Mouse (Mus musculus) lung, postnatal 4 days (tissue): Measurements from ENCODE around the gene Lpar4.
A peak's percentile ranks its signal among the peaks of the same experiment; 100 is the strongest.

Experiments
- DNase-seq, 2 experiments: peaks; one replicate each; pipeline ENCODE4 v3.0.0; 2021

The Lpar4 gene

DNA sequence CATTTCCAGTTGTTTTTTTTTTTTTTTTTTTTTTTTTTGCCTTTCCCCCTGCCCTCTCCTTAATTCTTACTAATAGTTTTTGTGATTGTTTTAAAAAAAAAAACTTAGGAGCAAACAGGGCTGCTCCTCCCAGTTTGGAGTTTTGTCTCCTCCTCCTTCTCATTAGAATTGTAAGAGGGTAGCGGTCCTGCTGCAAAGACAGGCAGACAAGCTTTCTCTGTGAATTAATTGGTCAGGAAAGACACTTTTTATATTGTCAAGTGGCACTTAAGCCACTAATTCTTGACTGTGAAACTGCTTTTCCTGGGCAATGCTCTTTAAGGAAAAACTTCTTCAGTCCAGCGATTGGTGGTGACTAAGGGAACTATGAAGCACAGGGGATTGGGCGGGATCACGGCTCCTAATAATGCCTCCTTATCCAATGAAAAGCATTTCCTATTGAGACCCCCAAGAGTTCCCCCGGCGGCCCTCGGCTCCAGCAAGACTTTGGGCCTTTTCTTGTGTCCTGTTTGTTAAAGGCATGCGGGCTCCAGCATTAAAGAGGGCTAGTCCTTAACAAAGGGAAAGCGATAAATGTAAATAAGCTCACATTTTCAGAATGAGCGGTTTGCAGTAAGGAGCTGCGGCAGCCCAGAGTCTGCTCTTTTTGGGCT, at the start of gene Lpar4:
TSS of gene Lpar4 (plus strand) at position 451 of the 653 bp plus-strand sequence.
- DNase-seq = peak; percentile 37 to 53

DNA sequence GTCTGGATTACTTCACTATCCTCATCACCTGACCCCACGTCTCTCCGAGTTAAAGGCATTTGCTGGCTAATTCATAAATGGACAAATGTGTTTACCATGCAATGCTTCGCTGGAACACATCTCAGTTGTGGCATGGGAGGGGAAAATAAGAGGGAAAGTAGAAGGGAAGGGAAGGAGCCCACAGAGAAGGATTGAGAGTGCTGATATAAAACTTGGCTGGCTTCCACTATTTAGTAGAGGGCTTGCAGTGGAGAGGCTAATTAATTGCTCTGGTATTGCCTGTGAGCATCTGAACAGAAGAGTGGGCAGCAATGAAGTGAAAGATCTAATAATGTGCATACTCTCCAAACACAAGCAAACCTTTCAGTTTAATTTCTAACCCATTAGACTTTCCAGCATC, 49.0 kb upstream of the Lpar4 start:
- DNase-seq = no peak

DNA sequence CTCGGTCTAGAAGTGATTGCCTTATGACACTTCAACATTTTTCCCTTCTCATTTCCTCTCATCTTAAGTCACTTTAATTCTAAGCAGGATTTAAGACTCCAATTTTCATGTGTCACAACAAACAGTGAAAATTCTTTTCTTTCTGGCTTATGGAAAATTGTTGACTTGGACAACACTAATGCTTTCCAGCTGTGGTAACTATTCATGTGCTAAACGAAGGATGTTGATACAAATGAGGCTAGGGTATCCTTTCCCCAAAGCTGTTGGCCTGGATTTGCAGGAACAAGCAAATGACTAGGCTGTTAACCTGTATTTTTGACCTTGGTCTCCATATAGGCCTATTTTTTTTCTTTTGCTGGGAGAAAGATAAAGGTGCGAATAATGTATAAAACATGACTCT, 48.5 kb upstream of the Lpar4 start:
- DNase-seq = no peak

DNA sequence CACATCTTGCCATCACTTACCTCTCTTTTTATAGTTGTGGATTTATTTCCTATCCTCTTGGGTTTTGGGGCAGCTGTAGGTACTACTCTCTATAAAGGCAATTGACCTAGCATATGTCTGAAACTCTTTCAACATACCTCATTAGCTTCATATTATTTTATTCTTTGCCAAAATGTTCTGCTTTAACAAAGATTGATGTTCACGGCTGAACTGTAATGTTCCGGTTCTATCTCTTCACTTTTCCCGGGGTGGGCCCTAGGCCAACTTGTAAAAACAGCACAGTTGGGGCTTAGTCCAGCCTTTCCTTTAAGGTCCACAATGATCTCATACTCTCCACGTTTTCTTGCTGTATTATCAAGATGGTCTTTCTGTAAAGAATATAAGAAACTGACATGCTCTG, 48.1 kb upstream of the Lpar4 start:
- no peak for DNase-seq

DNA sequence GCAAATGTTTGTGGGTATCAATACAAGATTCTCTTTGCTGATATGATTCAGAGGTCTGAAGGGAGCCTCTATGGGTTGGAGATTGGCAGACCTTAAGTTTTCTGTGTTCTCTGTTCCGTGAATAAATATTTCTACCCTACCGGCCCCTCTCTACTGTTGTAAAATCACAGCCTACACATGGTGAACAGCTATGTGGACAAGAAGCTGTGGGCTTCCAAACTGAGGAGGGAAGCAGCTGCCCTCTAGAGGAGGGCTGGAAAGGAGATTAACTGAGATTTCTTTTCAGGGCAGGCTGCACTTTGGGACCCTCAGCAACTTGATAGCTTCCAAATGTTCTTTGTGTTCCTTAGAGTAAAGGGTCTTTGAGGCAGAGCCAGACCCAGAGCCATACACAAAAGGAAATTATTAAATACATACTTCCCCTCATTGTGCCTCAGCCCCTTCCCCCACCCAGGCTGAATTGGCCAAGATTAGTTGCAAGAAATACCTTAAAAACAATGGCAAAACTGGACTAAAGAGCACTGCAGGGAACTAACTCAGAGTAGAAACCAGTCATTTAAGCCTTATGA, 22.6 kb upstream of the Lpar4 start:
- no peak for DNase-seq

DNA sequence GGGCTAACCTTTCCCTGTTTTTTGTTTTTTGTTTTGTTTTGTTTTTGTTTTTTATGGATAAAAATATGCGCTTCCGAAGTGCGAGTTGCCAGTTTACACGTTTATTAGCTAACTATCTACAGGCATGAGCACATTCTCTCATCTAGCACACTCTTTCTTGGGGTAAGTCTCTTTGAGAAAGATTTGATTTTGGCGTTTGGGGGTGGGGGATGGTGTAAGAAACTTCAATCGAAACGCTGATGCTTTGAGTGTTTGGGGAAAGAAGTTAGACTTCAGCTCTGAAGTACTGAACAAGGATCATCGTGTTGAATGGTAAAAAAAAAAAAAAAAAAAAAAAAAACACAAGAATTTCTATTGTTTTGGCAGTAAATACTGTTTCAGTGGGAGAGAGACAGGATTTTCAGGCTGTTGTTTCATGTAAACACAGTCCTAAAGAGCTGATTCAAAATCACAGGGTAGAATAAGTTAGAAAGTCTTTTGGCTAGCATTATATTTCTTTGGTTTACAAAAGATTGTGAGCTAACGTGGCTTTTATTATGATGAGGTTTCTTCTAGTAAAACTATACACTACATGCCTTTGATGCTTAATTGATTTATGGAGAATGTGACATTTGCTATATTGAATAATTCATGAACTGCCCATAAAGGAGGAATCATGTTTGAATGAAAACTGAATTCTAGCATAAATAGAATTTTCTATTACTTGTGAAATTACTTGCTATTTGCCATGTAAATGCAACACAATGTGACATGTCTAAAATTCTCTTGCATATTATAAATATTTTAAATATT, 599 bp downstream of the Lpar4 start:
- no peak for DNase-seq

DNA sequence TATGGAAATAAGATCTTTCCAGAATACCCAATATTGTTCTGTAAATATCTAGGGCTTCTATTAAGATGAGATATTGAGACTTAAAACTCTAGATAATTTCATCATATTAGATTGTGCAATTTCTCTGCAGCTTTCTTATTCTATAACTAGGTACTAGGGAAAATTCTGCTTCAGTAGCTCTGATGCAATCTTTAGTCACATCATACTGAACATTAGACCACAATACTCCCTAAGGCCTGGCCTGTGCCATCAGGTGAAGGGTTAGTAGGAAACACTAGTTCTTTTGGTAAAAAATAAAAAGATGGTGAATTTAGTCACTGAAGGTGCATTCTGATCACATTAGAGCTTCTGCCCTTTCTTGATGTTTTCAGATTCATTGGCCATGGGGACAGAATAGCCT, 4.1 kb downstream of the Lpar4 start:
- no peak for DNase-seq

DNA sequence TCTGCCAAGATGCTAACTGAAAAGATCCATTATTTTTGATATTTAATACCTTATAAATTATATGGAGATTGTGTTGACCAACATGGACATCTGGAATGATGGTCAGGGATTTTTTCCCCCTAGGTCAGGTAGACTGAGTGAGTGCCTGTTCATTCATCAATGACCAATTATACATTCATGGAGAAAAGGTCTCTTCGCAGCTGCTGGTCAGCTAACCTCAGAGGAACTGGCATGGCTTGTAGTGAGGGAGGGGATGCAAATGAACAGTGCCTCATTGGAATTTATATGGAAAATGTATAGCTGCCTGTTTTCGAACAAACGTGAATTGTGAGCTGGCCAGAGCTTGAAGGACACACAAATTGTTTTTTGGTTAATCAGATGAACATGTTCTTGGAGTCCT, 18.9 kb downstream of the Lpar4 start:
- DNase-seq = no peak

DNA sequence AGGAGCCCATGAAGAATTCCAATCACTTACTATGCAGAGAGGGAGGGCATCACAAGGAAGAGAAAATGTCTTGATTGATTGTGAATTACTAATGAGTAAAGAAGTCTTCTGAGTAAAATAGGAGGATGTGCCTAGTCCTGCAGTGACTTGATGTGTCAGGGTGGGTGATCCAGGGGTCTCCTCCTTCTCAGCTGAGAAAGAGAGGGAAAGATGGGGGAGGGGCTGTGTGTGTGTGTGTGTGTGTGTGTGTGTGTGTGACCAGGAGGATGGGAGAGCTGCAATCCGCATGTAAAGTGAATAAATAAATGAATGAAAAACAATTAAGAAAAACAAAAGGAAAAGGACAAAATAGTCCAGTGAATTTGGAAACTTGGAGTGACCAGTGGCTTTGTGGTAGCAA, 30.1 kb downstream of the Lpar4 start:
- DNase-seq = no peak

DNA sequence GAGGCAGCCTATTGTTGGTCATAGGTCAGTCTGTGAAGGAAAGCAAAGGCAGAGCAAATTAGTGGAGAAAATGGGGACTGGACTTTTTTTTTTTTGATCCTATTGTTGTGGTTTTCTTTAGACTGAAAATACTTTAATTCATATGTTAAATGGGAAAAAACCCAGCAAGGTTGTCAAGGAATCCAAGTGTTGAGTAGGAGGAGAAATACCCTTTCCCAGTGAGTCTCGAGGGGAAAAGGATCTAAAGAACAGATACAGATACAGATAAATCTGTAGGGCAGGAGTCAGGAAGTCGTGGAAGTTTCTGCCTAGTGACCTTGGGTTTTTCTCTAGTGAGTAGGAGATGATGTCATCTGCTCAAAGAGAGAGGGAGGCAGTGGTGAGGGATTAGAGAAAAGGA, 30.6 kb downstream of the Lpar4 start:
- DNase-seq = no peak

DNA sequence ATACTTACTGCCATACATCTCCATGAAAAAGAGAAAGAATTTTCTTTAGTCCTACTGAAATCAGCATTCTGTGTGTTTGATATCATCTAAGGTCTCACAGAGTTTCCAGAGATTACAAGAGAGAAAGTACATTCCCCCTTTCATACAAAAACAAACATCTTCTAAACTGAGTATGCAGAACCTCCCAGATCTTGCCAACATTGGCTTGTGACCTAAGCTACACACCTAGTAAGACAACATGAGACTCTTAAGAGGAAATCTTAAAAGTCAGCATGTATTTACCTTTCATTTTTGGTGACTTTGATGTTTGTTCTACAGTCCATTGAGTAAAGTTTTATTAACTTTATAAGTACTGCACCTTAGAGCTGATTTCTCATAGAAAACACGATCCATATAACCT, 33.4 kb downstream of the Lpar4 start:
- DNase-seq = no peak

DNA sequence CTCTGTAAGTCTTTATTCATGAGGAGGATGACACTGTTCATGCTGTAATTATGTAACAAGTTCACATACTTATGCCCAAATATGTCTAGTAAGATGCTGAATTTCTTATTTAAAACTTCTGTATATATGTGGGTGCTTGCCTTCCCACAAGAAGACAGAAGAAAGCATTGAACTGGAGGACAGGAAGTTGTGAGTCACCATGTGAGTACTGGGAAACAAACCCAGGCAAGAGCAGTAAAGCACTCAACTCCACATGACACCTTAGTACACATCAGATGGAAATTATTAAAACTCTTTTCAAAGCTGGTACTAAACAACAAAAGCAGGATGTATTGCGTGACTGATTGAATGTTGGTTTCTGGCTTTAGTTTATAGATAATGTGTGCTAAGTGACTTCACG, 41.8 kb downstream of the Lpar4 start:
- DNase-seq = no peak

DNA sequence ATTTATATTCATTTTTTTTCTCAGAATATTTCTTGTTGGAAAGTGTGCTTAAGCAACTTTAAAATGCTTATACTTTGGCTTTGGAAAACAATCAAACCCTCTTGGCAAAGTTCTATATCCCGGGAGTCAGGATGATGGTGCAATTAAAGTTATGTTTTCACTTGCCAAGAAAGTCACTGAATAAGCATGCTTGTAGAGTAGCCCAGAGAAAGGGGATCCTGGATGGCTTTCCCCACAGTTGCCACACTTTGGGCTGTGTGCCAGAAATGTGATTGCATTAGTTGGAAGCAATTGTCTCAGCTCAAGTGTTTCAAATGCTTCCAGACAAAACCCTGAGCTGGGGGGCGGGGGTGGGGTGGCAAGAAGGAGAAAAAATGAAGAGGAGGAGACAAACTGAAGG, 43.9 kb downstream of the Lpar4 start:
- DNase-seq = peak; percentile 62 to 63
